Mouse (Mus musculus): ENCODE results near the gene St3gal2.
"Not testable (repeated sequence)": the region's sequence is repeated elsewhere in the genome, so short reads cannot be mapped to it uniquely, and the experiment has no call there.

St3gal2 gene

DNA sequence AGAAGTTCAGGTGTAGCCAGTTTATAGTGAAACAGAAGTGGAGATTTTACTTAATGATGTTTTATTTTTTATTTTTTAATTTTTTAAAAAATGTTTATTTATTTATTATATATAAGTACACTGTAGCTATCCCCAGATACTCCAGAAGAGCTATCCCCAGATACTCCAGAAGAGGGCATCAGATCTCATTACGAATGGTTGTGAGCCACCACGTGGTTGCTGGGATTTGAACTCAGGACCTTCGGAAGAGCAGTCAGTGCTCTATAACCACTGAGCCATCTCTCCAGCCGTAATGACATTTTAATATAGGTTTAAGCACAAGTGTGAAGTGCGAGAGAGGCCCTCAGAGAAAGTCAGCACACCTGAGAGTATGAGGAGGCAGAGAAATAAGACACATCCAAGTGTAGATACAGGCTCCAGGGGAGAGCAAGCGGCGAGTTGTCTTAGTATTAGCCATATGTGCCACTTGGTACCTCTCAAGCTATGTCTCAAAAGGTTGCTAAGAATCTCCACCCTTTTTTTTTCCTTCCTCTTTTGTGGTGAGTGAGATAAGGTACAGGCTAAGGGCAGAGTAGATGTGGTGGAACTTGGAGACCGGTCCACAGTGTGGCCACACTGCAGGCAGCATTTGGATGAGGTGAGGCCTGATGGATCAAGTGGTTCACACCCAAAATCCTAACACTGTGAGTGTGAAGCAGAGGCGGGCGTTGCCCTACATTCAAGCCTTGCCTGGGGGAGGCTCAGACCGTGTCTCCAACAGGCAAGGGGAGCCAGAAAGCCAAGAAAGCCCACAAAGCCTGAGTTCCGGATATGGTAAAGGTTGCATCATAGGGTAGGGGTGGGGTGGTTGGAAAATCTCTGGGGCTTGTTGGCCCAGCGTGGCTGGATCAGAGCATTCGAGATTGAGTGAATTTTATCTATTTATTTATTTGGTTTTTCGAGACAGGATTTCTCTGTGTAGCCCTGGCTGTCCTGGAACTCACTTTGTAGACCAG lies 7.8 kb upstream of the St3gal2 start:
- DNase-seq = no peak

DNA sequence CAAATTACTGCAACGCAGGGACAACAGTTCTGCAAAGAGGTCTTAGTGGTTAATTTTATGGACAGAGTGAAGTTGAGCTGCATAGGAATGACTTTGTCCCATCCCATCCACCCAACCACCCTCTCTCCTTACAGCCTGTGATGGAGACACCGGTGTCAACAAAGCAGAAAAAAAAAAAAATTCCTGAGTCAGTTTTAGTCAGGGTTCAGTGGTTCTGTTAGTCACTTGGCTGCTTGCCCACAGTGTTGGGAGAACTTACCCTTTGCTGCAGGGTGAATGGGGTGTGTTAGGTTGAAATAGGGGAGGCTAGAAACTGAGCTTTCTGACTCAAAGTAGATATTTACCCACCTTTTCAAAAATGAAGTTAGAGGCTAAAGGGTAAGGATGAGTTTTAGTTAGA lies 2.3 kb upstream of the St3gal2 start:
- no peak for DNase-seq

DNA sequence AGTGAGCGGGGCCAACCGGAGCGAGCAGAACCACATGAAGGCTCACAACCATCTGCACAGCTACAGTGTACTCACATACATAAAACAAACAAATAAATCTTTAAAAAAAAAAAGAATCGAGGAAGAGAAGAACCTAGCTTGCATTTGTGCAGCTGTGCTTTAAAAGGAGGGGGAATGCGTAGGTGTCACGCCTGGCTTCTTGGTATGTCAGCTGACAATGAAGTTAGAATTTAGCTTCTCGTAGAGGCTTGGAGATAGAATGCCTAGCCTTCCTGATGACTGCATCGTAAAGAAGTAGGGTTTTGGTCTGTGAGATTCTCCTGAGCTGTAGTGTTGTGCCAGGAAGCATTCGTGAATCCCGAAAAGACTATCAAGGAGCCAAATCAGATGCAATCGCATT lies 1.7 kb upstream of the St3gal2 start:
- DNase-seq = no peak

DNA sequence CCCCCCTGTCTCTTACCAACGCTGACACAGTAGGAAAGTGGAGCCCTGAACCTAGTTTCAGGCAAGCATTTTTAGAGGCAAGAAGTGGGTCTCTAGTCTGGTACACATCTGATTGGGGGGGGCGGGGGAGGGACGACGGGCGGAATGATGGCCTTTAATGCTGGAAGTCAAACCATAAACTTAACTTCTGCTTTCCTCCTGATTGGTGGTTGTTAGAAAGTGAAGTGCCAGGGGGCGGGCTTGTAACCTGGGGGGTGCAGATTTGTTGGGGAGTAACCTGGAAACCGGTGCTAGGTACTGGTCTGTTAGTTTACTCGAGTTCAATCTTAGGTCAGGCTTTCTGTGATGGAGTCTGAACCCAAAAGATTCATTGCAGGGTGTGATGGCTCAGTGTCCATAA lies 1.3 kb upstream of the St3gal2 start:
- DNase-seq = no peak

DNA sequence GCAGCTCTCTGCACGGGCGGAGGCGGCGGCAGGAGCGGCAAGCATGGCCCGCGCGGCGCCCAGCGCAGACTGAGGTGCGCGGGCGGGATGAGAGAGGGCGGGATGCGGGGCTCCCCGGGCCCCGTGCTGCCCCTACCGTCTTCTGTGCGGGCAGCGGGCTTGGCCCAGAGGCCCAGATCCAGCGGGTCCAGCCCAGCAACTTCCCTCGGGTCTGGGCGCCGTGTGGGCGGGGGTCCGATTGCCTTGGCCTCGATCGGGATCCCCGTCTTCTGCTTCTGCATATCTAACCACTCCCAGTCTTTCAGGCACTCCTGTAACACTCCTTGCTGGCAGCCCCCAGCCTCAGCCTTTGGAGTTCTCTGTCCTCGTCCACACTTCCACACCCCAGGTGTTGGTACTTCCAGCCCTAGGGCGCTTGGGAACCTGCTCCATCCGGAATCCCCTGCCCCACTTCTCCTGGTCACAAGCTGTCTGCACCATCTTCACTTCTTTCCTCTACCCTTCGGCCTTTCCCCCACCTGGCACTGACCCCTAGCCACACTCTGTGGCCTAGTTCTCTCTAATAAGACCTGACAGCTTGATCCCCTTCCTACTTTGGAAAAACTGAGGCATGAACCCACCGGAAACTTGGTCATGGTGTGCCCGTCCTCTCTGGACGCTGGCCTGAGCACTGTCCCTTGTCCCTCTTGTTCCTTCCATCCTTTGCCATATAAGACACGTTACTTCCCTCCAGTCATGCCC lies 480 bp downstream of the St3gal2 start:
- DNase-seq = no peak

DNA sequence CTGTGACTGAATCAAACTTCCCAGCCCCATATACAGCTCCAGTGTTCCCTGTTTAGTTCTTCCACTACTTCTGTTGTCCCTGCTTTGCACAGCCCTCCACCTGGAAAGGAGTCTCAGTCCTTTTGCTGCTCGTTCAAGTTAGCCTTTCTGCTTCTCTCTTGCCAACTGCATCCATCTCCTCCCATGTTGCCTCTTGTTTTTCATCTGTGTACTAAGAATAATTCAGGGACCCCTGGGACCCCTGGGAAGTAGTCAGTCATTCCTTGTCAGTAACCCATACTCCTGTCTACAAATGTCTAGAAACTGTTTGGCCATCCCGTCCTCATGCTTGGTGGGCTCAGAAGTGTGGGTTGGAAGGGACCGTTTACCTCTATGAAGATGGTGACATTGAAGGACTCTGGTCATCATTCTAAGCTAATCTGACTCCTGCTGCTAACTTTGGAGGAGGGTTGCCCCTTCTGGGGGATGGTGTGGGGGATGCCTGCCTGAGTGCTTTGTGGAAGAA lies 1.1 kb downstream of the St3gal2 start:
- no peak for DNase-seq

DNA sequence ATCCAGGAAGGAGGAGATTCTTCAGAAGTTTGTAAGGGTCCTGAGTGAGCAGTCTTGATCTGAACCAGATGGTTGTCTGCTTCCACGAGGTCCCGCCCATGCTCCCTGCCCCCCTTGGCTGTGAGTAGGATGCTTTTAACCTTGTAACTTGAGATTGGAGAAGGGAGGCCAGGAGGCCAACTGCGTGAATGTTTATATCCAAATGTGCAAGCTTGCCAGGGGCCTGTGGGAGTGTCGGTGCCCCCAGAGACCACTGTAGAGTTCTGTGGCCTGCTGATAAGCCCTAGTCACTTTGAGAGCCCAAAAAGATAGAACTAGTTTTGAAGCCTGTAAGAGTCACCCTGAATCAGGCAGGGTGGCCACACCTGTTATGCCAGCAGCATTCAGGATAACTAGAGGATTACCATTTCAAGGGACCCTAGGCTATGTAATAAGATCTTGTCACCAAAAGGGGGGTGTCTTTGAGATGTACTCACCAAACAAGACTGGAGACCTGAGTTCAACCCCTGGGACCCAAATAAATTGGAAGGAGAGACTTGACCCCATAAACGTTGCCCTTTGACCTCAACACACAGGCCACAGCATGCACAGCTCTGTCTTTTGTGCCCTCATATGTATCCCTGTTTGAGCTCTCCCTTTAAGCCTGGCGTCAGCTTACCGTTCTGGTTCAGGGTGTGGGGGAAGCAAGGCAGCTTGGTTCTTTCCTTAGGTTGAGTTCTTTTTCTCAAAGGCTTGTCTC lies 1.9 kb downstream of the St3gal2 start:
- DNase-seq = peak; percentile 58

DNA sequence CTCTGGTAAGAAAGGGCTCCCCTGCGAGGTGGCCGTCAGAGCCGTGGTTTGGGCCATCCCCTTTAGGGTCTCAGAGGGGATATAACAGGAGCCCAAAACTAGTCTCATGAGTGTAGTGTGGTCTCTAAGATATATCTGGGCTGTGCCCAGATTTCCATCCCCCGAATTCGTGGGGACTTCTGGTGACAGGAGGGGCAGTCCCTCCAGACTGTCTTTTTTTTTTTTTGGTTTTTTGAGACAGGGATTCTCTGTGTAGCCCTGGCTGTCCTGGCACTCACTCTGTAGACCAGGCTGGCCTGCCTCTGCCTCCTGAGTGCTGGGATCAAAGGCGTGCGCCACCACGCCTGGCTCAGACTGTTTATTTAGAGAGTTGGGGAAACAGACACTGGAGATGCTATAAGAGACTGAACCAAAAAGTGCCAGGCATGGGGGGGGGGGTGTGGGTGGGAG lies 6.0 kb downstream of the St3gal2 start:
- no peak for DNase-seq

DNA sequence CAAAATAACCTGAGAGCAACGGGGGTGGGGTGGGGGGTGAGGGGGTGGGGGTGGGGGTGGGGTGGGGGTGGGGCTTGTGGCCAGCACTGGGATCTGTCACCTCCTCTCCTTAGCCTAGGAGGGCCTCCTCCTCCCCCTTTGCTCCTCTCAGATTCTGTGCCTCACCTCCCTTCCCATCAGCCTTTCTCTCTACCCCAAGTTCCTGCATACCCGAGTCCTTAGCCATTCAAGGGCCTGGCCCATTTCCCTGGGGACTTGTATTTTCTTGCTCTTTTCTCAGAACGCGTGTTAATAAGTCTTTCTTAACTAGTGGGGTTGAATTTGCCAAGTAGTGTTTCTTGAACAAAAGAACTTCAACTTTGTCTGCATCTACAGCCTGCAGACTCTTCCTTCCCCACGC lies 7.0 kb downstream of the St3gal2 start:
- no peak for DNase-seq

DNA sequence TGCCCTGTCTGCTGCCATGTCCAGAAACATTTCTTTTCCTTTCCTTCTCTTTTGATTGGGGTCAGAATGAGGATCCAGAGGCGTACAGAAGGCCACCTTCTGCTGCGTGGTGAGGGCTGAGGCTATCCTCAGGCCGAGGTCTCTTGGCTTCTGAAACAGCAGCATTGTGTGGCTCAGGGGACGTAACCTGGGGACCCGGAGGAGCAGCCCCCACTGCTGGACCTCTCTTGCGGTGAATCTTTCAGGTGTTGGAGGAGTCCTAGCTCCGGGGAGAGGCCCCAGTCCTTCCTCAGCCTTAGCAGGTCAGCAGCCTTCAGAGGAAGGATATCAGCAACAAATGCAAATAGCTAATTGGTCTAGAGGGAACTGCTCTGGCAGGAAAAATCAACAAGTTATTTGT lies 8.7 kb downstream of the St3gal2 start:
- no peak for DNase-seq

DNA sequence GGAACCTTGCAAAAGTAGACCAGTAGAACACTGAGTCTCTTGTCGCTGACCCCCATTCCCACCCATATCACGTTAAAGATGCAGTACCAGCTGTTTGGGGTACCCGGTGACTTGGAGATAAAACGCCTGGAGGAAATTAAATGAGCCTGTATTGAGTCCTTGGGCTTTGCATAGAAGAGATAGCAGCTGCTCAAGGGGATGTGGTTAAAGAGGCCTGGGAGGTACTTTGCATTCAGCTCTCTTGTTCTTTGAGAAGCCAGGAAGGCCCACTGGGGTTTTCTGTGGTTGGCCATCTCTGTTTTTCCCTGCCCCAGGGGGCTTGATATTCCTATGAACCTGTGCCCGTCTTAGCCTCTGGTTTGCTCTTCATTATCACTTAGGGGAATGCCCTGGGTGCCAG lies 9.3 kb downstream of the St3gal2 start:
- no peak for DNase-seq

DNA sequence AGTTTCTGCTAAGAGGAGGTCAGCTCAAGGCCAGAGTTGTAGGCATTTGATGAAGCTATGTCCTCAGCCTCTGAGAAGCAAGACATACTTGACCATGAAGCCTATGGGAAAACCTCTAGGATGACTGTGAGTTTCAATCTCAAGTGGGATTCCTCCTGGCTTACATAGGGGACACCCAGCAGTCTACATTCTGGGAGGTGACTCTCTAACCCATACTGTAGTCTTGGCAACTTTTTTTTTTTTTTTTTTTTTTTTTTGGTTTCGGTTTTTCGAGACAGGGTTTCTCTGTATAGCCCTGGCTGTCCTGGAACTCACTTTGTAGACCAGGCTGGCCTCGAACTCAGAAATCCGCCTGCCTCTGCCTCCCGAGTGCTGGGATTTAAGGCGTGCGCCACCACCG lies 9.9 kb downstream of the St3gal2 start:
- DNase-seq = not testable (repeated sequence)

DNA sequence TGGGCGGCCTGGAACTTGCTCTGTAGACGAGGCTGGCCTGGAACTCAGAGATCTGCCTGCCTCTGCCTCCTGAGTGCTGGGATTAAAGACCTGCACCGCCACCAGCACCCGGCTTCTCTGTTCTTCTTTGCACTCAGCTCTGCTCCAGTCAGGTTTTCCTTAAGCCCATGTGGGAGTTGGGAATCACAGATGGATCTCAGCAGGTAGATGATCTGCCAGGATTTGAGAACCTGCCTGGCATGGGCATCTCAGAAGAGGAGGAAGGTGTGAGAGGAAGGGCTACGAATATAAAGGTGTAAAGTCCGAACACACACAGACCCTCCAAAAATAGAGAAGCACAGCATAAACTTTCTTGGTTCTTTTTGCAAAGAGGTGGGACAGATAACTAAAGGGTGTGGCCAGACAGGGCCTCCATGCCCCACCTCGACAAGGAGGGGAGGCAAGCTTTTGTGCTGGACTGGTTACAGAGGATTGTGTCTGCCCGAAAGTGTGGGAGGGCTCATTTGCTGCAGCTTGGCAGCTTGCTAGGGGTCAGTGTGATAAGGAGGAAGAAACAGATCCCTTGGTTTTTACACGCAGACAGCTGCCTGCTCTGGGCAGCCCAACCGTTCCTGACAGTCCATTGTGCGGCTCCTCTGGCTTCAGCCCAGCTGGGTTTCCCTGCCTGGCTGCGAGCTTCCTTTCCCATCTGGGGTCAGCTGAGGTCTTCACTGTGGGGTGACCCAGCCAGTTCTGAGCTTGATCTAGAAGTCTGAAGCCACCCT lies 11.6 kb downstream of the St3gal2 start:
- peak; percentile 89 for DNase-seq

DNA sequence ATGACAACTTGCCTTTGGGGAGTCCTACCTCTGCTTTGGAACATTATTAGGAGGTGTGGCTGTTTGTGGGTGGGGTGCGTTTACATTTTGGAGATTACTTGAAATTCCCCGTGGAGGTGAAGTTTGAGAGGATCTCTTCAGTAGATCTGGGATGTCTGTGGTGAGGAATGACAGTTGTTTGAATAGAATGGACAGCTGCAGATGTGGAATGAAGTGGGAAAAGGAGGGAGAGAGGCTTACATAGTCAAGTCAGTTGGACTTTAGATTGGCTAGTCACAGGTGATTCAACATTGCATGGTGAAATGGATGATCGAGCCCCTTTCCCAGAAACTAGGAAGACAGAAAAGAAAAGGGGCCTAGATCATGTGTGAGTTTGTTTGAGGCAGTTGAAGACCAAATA lies 12.7 kb downstream of the St3gal2 start:
- DNase-seq = no peak

DNA sequence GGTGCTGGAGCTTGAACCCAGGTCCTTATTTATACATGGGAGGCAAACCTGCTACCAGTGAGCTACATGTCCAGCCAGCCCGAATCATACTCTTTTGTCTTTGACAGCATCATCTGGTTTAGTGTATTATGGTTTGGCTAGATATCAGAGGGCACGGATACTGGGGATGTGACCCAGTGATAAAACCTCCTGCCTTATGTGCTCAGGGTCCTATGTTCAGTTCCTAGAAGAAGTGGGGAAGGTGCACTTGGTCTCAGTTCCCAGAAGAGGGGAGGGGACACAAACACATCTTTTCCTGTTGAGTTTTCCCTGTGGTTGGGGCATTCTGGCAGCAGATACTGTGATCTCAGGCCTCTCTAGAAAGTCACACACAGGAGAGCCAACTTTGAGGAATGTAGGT lies 13.6 kb downstream of the St3gal2 start:
- DNase-seq = no peak

DNA sequence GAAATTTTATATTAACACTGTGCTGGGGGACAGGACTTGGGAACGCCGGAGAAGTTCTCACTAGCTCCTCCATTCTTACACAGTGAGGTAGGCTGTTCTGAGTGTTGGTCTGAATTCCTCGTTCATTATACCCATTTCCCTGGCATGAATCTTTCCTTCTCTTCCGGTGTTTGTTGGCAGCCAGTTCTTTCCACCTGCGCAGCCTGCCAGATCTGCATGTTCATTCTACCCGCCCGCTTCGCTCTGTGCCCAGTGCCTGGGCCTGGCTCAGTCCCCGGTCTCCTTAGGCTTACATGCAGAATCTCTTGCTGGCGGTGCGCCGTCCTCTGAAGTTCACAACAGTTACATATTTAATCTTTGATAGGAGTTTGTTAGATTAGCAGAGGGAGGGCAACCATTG lies 16.5 kb downstream of the St3gal2 start:
- no peak for DNase-seq

DNA sequence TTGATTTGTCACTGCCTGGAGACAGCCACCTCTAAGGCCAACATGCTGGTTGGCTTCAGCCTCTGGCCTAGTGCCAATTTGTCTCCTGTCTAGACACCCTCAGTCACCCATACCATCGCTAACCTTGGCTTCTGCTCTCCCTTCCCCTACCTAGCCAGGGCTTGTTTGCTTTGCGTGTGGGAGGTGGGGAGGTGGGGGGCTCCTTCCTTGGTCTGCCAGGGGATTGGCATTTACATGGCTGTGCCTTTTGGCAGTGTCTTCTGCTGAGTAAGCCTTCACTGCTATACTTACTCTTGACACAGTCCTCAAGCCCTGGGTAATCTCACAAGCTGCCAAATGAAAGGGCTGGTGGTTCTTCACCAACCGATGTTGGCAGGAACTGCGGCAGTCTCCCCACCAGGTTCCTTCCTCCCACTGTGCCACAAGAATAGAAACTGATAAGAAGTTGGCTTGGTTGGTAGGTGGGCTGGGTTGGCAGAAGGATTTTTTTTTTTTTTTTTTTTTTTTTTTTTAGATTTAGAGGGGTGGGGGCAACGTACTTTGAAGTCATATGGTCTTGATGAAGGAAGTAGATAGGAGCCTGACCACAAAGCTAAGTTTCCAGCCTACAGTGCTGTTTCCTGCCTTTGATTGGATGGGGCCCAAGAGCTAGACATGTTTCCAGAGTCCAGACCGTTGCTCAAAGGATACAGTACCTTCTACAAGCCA lies 19.3 kb downstream of the St3gal2 start:
- DNase-seq = peak; percentile 69

DNA sequence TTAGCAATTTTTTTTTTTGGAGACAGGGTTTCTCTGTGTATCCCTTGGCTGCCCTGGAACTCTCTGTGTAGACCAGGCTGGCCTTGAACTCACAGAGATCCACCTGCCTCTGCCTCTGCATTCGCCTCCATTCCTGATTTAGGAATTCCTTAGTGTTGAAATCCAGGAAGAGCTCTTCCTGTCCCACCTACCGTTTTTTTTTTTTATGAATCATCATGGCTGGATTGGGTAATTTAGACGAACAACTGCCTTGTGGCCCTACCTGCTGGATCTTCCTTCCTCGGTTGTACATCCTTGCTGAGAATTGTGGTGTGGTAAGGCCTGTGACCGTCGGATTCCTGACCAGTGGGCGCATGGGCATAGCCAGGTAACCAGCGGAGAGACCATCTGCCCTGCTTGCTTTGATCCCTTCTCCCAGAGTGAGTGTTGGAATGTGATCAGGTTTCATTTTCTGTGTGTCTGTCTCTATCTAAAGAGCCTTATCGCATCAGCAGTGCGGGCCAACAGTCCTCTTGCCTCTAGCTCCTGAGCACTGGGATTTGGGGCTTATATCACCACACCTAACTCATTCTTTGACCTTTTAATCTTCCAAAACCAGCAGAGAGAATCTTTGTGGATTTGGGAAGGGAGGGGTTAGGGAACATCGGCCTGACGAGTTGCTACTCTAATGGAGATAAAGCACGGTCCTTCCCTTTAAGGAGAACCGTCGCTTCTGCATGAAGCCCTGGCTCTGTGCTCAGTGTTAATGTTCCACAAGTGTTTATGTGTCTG lies 21.1 kb downstream of the St3gal2 start:
- no peak for DNase-seq

DNA sequence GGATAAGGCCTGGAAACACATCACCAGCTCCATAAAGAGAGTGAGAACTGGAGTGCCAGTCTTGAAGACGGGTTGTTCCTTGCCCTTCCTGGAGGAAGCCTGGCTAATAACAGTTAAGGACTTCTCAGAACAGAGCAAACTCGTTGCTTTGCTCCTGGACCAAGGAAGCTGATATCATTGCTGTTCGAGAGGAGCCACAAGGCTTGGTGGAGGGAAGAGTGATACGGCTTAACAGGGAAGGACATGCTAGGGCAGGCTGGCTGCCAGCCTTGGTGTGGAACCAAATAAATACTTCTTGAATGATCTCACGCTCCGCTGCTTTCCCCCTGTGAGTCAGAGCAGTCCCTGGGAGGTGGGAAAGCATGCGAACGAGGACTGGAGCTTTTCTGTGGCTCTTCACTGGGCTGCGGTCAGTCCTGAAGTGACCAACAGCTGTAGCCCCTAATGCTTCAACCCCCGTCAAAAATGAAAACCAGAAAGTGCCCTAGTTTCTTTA lies 21.8 kb downstream of the St3gal2 start:
- DNase-seq = peak; percentile 89

DNA sequence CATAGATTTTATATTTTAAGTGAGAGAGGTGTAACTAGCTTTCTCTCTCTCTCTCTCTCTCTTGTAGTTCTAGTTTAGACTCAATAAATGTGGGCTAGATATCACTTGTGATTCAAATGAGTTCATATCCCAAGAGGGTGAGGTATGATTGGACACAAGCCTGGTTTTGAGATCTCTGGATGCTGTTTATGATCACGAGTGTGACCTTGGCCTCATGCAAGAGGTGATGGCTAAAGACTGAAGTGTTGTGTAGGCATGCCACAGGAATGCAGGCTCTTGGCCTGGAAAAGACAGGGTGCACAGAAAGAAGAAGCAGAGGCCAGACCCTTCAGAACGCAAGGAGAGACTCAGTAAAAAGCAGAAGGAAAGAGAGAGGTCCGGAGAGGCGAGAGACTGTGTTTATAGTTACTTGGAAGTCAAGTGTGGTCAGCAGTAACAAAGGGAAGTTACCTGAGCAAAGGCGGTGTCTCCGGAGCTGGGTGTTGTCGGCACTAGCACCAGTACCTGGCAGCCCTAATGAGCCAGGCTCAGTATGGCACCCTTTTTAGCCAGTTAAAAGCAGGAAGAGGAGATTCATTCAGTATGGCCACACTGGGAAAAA lies 24.7 kb downstream of the St3gal2 start:
- no peak for DNase-seq
